8 mouse cellular contexts compared by ENCODE assay signal in genomic region chr3:28107446-28108004, GRCm38 (mm10).
A peak's percentile ranks its signal among the peaks of the same experiment; 100 is the strongest.
DNase-seq lines count a peak whose midpoint lies in the region.

No protein-coding gene starts in this region.

- peak; percentile 28 for DNase-seq in urinary bladder, postnatal 14 days (ENCODE audit: low spot score)
- no peak for DNase-seq in urinary bladder, postnatal 25 days (ENCODE audit: low spot score)
- peak; percentile 29 for DNase-seq in embryo, embryonic 11.5 days (ENCODE audit: low read depth, low spot score)
- peak; percentile 14 to 56 for DNase-seq in heart, postnatal 36 days
- peak; percentile 70 for DNase-seq in layer of hippocampus, adult 11-12 months (ENCODE audit: low spot score)
- DNase-seq in lung, postnatal 36 days: peak; percentile 60
- peak; percentile 42 for DNase-seq in skeletal muscle tissue, adult 2 months (ENCODE audit: low read depth, low spot score)
- DNase-seq in spleen, postnatal 10 days (ENCODE audit: low spot score in 2 of 2): no peak

- intact Hi-C loops in heart, postnatal 36 days (cut with DNase I): loop anchor here (1.0 to 10.0 kb wide), 4 partner anchors 123 to 769 kb away; partner anchors contain the start of gene Fndc3b

Comparison
In these comparisons a context has a peak if more than half of its experiments do, and no peak if none do; other contexts are left out.
1. DNase-seq: peak in urinary bladder, postnatal 14 days (single experiment), embryo, embryonic 11.5 days (single experiment), heart, postnatal 36 days (2 of 2), layer of hippocampus, adult 11-12 months (single experiment), lung, postnatal 36 days (single experiment) and skeletal muscle tissue, adult 2 months (single experiment); none in urinary bladder, postnatal 25 days (single experiment) and spleen, postnatal 10 days (0 of 2).